Mouse (Mus musculus) left cerebral cortex, postnatal 36 days (tissue): ENCODE results near the gene Olfm3. TPM values are rescaled to one million over a fixed set of nuclear protein-coding genes. Genes with fewer than 3 reads are reported as not detected.

Source experiments
- DNase-seq, 2 experiments: peaks; one replicate each; pipeline ENCODE4 v3.0.0; 2021 to 2022; ENCODE audit warnings: low spot score in 2 of 2, mixed read lengths in 1 of 2
- intact Hi-C: fragments of 180-260 bp; cut with DNase I; formaldehyde crosslinking; loops from one replicate; pipeline ENCODE4 v1.15.1; 2025
- total RNA-seq, 2 experiments: library from RNA; stranded (reverse); gene quantifications; 2 replicates each; pipeline ENCODE4 v1.2.3; 2021

Gene Olfm3
- total RNA-seq, 2 experiments from 2014 or later: 36.2 to 41.7 TPM

DNA sequence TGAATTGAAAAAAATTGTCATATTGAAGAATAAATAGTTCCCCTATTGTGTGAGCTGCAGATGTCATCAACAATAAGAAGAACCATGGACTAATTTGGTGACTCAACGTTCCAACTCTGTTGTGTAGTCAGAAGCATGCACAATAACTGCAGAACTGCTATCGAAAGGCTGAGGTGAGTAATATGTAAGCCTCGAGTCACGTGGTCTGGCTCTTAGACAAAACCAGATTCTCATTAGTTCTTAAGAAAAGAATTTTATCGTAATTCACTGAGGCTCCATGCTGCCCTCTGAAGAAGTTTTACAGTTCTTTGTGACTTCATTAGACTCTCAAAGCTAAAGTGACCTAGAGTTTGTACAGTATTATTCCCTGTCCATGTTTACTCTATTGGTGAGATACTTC lies 145.2 kb downstream of the Olfm3 start:
- DNase-seq: no peak
- intact Hi-C loops: no loop called here

DNA sequence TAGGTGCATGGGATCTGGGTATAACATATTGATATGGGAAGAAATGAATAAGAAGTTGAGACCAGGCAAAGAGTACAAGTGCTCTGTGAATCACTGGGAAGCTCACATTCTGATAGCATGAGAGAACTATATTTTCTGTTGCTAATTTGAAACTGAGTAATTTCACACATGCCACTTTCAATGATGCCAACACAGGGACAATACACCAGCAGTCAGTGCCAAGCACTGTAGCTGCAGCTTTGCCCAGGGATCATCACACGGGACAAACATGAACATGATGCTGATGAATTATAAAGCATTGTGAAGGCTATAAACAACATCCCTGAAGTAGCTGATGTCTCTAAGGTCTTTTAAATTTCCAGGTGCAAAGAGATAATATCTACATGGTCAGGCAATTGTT lies 161.0 kb downstream of the Olfm3 start:
- intact Hi-C loops: no loop called here
- DNase-seq: no peak

DNA sequence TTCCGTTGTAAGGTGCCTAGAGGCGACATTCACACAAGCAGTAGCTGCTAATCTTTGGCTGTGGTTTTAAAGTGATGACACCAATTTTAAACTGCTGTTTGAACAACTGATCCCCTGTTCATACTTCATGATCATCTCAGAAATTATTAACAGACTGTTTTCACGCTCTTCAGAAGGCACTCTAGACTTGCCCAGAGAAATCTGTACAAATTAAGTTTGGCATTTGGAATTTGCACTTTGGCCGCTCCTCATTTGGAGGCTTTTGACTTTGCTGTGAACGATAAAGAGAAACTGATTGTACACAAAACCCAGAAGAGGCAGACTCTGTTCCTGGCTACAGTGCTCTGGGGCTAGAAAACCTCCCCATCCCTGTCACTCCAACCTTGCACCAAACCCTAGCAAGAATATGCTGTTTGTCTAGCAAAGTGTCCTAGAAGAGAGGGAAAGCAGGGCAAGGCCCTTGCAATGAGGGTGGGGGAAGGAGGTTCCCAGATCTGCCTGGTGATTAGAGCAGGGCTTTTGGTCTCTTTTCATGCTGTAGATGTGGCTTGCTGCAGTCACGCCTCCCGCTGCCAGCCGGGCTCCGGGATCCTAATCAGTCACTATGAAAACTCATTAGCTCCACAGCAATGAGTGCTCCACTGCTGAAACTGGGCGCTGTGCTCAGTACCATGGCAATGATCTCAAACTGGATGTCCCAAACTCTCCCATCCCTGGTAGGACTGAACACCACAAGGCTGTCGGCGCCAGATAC lies 176.7 kb downstream of the Olfm3 start:
- intact Hi-C loops: no loop called here
- no peak for DNase-seq

- DNase-seq: no peak
- intact Hi-C loops: no loop called here
Observed at GRCm38 (mm10) chr3:115081371-115081770, 177.5 kb downstream of the Olfm3 start.

GRCm38 (mm10) chr3:115082947-115083346 lies 179.1 kb downstream of the Olfm3 start:
- no peak for DNase-seq
- intact Hi-C loops: no loop called here

- DNase-seq: no peak
- intact Hi-C loops: no loop called here
Observed at GRCm38 (mm10) chr3:115088281-115088680, 184.4 kb downstream of the Olfm3 start.

DNA sequence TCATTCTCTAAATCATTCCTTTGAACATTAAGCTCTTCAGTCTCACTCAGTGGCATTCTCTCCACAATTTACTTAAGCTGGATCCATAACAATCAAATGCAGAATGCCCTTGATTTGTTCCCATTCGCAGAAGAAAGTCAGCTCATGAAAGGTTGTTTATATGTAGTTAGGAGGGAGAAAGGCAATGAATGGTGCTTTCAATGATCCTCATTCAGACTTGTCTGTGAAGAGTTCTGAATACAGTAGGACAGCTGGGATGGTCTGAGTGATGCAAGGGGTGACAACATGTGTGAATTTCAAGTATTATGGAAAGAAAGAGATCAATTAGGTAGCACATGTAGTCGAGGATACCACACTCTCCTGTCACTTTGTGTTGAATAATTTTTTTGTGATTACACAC lies 186.8 kb downstream of the Olfm3 start:
- intact Hi-C loops: no loop called here
- no peak for DNase-seq

- DNase-seq: no peak
- intact Hi-C loops: no loop called here
Observed at GRCm38 (mm10) chr3:115095496-115095895, 191.6 kb downstream of the Olfm3 start.

GRCm38 (mm10) chr3:115099590-115099989 lies 195.7 kb downstream of the Olfm3 start:
- no peak for DNase-seq
- intact Hi-C loops: no loop called here

DNA sequence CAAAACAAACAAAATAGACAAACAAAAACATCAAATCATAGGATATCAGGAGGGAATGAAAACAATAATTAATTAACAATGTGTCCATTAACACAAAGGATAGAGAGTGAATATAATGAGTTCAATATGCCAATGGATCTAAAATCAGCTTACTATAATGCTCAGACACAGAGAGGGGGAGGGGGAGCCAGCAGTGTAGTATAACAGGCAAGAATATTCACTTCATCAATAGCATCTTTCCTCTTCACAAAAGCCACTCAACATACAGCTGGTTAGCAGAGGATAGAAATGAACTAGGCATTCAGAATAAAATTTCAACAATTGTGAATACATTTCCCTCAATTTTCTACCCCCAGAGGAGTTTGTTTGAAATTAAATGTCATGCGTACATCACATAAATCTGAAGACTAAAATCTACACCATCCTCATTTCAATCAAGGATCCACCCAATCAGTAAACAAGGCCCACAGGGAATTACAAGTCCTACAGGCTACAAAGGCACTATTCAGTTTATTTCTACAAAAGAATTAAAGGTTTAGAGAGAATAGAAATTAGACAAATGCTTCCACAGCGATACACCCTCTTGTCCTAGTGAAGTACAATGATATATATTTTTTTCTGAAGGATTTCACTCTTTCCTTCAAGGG lies 200.4 kb downstream of the Olfm3 start:
- DNase-seq: no peak
- intact Hi-C loops: no loop called here

DNA sequence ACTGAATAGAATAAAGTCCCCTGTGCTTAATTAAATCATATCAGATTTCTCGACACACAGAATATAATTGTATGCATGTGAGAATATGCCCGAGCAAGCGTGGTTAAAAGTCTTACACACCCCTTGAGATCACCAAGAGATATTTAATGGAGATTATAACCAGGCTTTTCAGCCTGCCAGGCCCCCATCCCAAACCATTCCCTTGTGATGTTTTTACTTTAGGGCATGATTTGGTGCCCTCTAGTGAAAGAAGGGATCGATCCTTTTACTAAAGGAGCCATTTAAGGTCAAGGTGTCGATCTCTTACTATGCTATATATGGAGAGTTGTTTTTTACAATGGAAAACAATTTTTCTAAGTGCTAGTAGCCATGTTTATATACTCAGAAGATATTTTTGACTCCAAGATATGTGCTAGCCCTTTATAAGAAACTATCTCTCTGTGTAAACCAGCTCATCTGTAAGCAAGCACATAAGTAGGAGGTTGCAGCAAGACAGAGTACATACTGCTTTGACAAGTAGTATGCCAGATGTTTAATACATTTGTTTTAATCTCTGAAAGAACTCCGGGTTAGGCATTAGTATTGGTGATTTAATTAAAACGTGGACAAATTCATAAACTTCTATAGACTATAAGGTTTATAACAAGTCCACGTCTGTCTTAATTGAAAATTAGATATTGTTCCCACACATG lies 201.1 kb downstream of the Olfm3 start:
- intact Hi-C loops: no loop called here
- no peak for DNase-seq

DNA sequence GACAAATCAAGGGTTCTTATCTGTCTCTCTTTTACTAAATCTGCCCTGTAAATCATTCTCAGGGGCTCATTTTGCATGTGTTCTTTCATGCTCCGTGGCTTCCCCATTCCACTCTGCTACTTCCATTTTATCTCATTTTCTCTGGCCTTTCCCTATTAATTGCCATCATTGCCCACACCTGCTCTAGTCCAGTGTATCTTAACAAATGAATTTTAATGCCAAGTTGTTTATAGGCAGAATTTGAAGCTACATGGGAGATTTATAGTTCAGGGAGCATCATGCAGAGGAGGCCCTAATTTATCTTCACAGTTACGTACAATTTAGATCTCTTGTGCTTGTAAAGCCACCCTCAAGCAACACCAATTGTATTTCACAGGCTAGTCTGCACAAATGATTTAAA lies 241.8 kb downstream of the Olfm3 start:
- no peak for DNase-seq
- intact Hi-C loops: no loop called here

DNA sequence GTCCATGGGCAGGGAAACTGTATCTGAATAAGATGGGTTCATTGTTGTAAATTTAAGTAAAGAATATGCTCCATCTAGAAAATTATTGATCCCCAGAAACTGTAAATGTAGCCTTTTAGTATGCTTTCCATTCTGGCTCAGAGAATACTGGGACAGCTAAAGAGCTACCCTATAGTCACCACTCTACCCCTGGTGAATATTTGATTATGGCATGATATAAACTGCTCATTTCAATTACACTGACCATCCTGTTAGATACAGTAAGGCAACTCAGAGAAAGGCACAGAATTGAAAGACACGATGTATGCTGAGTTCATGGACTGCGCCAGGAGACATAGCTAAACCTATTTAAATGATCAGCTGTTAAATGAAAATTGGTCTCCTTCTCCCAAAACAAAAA lies 242.4 kb downstream of the Olfm3 start:
- intact Hi-C loops: no loop called here
- DNase-seq: no peak

- no peak for DNase-seq
- intact Hi-C loops: no loop called here
Observed at GRCm38 (mm10) chr3:115158903-115159473, 255.1 kb downstream of the Olfm3 start.

GRCm38 (mm10) chr3:115174625-115175024 lies 270.7 kb downstream of the Olfm3 start:
- intact Hi-C loops: no loop called here
- DNase-seq: no peak
